Mouse (Mus musculus) large intestine, adult 2 months (tissue): Measurements from ENCODE around the gene Srsf6. TPM values are rescaled to one million over a fixed set of nuclear protein-coding genes. Genes with fewer than 3 reads are reported as not detected.
"Not testable (repeated sequence)": the region's sequence is repeated elsewhere in the genome, so short reads cannot be mapped to it uniquely, and the experiment has no call there.

ENCODE experiments used
- DNase-seq: peaks from one replicate; pipeline ENCODE4 v3.0.0-alpha.2; 2012; ENCODE audit warnings: low read depth, low spot score
- WGBS: fragments of 180-500 bp; shearing (Covaris S2); methylation state at CpG from one replicate; pipeline ENCODE4 v1.1.7; 2018; 5-methylcytosine and 5-hydroxymethylcytosine counted together
- polyA plus RNA-seq: library from polyadenylated mRNA; depleted of rRNA; stranded (reverse); fragments of >200 nt; gene quantifications from 2 replicates; pipeline ENCODE4 v1.2.3, GENCODE M21; 2012; rRNA removed

Srsf6 gene
- 57.5 and 68.3 TPM in 2 replicates for polyA plus RNA-seq

GRCm38 (mm10) chr2:162931123-162931673 lies at the start of gene Srsf6:
Srsf6 (plus strand) TSS chr2:162931528.
- DNase-seq = peak; percentile 76
- WGBS = under 1% methylated on average over 68 of the region's 68 CpGs

DNA sequence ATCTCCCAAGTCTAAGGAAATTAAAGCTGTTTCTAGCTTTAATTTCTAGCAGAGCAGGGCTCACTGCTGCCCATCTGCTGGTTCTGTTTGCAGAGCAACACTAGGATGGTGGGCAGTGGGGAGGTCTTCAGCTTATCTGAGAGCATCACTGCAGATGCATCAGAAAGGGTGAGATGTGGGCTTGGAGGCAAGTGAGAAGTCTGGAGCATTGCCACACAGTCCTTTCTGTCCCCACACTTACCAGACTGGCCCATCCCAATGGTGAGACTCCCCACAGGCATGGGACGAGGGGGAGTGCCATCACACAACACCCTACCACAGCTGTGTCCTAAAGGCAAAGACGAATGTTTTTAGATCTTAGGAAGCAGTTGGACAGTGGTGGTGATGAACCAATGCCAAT lies 47.2 kb upstream of the Srsf6 start:
- 56% methylated on average over 2 of the region's 2 CpGs for WGBS
- DNase-seq = no peak

GRCm38 (mm10) chr2:162887121-162887520 lies 44.2 kb upstream of the Srsf6 start:
- 75% methylated on average over 5 of the region's 5 CpGs for WGBS
- no peak for DNase-seq

GRCm38 (mm10) chr2:162888677-162889076 lies 42.7 kb upstream of the Srsf6 start:
- WGBS = 75% methylated on average over 8 of the region's 8 CpGs
- DNase-seq = no peak

GRCm38 (mm10) chr2:162889191-162889590 lies 42.1 kb upstream of the Srsf6 start:
- WGBS = 67% methylated on average over 7 of the region's 7 CpGs
- no peak for DNase-seq

GRCm38 (mm10) chr2:162889731-162890130 lies 41.6 kb upstream of the Srsf6 start:
- 65% methylated on average over 12 of the region's 12 CpGs for WGBS
- DNase-seq = no peak

DNA sequence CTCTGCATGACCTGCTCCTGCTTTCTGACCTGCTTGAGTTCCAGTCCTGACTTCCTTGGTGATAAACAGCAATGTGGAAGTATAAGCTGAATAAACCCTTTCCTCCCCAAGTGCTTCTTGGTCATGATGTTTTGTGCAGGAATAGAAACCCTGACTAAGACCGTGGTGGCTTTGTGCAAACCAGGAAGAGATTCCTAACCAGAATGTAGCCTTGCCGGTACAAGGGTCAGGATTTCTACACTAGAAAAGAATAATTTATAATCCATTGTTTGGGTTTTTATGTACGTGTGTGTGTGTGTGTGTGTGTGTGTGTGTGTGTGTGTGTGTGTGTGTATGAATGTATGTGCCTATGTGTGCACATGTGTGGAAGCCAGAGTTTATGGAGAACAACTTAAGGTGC lies 38.3 kb upstream of the Srsf6 start:
- not testable (repeated sequence) for DNase-seq
- 27% methylated on average over 3 of the region's 3 CpGs for WGBS

- not testable (repeated sequence) for DNase-seq
- 86% methylated on average over 20 of the region's 20 CpGs for WGBS
Measured at GRCm38 (mm10) chr2:162899256-162899655, 32.1 kb upstream of the Srsf6 start.

DNA sequence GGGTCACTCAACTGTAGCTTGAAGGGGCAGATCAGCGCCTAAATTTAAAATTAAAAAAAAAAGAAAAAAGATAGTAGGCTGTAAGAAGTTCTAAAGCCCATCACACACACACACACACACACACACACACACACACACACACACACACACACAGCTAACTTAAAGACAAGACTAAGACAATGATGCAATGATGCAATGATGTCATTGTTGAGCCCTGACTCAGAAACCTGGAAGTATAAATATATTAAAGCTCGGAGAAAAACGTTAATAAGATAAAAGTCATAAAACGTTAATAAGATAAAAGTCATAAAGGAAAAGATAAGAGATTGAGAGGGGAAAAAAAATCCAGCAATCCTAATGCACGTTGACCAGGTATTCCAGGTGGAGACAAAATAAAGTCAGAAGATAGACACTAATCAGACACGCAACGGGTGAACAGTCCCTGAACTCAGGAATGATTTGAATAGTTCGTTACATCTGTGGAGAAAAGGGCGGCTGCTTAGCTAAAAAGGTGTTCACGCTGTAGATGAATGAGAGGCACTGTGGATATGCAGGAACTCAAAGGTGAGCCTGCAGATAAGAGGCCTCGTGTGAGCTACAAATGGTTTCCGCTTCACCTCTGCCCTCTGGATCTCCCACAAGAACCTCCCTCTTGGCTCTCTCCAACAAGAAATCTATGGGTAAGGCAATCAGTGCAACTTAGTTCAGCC lies 31.3 kb upstream of the Srsf6 start:
- WGBS = 54% methylated on average over 12 of the region's 12 CpGs
- no peak for DNase-seq

- WGBS = 39% methylated on average over 2 of the region's 2 CpGs
- no peak for DNase-seq
Measured at GRCm38 (mm10) chr2:162900590-162900916, 30.8 kb upstream of the Srsf6 start.

GRCm38 (mm10) chr2:162905902-162906301 lies 25.4 kb upstream of the Srsf6 start:
- WGBS = 54% methylated on average over 4 of the region's 4 CpGs
- no peak for DNase-seq

DNA sequence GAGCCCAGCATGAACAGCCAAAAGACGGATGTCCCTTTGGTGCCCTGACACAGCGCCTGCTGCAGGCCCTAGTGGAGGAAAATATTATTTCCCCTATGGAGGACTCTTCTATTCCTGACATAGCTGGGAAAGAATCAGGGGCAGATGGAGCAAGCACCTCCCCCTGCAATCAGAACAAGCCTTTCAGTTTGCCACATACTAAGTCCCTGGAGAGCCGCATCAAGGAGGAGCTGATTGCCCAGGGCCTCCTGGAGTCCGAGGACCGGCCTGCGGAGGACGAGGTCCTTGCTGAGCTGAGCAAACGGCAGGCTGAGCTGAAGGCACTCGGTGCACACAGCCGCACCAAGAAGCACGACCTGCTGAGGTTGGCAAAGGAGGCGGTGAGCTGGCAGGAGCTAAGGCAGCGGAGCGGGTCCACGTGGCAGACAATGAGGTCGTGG lies 23.3 kb upstream of the Srsf6 start:
- DNase-seq = no peak
- WGBS = 44% methylated on average over 16 of the region's 16 CpGs

- no peak for DNase-seq
- 45% methylated on average over 3 of the region's 3 CpGs for WGBS
Measured at GRCm38 (mm10) chr2:162914040-162914439, 17.3 kb upstream of the Srsf6 start.

DNA sequence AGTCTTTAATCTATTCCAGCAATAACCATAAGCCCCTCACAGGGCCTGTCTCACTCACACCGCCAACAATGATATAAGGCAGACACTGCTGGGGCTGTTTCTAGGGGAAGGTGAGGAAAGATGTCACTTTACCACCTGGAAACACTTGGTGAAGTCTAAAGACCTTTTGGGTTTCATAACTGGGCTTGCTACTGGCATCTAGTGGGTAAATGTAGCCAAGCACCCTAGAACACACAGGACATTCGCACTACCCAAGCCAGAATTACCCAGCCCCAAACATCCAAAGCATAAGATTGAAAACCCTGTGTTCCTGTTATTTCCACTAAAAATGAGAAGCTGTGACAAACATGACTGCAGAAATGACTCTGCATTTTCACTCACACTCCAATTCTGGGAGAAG lies 16.8 kb upstream of the Srsf6 start:
- 50% methylated on average over 2 of the region's 2 CpGs for WGBS
- no peak for DNase-seq

- 17% methylated on average over 5 of the region's 5 CpGs for WGBS
- DNase-seq = no peak
Measured at GRCm38 (mm10) chr2:162919926-162920325, 11.4 kb upstream of the Srsf6 start.

DNA sequence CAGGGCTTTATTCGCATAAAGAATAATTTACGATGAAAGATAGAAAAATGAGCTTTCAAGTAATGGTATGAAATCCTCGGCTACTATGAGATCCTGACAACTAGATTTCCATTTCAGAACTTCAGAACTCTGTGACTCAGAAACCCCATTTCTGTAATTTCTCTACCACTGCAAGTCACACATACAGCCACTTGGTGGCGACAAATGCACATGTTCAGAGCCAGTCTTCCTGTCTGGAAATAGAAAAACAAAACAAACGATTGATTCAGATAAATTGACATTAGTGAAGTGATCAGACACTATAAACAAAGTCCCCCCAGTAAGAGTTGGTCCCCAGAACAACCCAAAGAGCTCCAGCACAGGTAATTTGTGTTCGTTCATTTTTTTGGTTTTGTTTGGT lies 9.1 kb upstream of the Srsf6 start:
- no peak for DNase-seq
- WGBS = 8% methylated on average over 6 of the region's 6 CpGs

- 76% methylated on average over 5 of the region's 5 CpGs for WGBS
- DNase-seq = no peak
Measured at GRCm38 (mm10) chr2:162922834-162923233, 8.5 kb upstream of the Srsf6 start.

DNA sequence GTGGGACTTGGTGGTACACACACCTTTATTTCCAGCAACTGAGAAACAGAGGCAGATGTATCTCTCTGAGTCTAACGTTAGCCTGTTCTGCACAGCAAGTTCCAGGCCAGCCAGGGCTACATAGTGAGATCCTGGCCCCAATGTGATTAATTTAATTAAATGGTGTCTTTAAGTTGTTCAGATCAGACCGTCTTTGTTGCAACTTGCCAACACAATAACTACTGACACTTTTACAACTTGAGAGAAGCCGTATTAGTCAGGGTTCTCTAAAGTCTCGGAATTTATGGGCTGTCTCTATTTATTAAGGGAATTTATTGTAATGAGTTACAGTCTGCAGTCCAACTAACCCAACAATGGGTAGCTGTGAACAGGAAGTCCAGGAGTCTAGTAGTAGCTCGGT lies 7.2 kb upstream of the Srsf6 start:
- no peak for DNase-seq
- WGBS = 65% methylated on average over 5 of the region's 5 CpGs

DNA sequence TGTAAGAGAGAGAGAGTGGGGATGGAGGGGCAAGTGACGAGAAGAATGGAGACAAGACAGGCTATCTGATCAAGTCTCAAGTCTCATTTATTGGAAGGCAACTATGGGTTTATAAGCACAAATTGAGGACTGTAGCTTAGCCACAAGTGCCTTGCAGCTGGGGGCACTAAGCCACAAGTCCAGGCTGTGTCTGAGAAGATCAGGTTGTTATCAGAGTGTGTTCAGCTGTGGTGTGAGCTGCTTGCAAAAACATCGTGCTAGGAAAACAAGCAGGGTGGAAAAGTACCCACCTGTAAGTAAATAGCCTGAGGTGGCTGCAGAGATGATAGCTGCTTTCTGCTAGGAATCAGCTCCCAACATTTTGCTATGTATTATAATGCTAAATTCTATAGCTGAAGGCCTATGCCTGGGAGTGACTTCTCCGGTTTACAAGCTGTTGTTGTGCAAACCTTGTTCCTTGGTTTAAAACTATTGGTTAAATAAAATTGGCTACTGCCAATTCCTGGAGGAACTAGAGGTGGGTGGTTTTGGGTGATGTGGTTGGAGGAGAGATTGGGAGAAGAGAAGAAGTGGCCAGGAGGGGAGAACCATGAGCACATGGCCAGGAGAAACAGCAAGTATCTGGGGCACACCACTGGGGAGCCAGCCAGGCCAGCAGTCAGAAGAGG lies 3.3 kb upstream of the Srsf6 start:
- WGBS = 67% methylated on average over 3 of the region's 3 CpGs

GRCm38 (mm10) chr2:162929704-162930103 lies 1.6 kb upstream of the Srsf6 start:
- 74% methylated on average over 3 of the region's 3 CpGs for WGBS
- no peak for DNase-seq

More for the DNA sequence above, 3.3 kb upstream of the Srsf6 start:
- DNase-seq = no peak

DNA sequence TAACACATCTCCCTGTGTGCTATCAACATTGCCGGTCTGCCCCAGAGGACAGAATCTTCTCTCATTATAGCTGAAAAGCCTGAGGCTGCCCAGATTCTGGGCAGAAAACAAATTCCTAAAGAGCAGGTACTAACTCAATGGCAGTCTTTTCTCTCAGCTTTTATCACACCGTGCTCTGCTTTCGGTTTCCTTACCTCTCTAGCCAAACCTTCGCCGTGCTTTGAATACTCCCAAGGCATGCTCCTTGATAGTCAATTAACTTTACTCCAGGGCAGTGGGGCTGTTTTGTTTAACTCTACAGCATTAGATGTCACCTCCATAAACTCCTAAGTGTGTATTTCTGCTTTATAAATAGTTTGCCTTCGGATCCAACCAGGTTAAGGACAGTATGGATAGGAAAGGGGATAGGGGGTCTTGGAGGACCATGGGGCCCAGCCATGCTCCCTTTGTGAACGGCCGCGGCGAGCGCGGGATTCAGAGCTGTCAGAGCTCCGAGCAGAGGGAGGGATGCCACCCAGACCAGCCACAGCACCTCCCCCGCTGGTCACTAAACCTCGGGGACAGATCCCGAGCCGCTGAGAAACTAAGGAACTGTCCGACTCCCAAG lies 709 bp upstream of the Srsf6 start:
- no peak for DNase-seq
- under 1% methylated on average over 18 of the region's 18 CpGs for WGBS
